Comparison of ENCODE assay signal across 9 mouse cellular contexts in the genomic region with DNA sequence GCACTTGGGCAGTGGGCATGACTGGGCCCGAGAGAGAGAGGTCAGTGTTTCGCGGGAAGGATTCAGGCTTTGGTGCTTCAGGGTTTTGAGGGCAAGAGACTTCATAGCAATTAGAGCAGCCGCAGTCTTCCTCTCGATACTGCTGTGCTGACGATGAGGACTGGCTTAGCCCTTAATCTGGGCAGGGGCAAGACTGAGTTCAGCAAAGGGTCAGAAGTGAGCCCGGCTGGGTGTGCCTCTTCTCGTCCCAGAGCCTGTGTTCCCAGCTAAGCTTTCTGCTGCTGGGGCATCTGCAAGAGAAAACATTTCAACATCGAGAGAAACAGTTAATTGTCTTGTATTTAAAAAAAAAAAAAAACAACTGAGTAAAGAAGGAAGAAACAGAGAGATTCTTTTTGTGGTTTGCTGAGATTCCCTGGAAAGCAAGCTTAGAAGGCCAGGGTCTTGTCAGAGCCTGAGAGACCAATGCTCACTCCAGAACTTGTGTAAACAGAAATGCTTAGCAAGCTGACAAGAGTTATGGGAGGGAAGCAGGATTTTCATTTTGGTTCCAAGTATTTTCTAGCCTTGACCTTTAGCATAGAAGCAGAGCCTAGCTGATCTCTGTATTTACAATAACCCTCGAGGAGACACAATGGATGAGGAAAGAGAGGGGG.
DNase-seq lines count a peak whose midpoint lies in the region; ATAC-seq and TF ChIP-seq lines count a peak whose summit lies in the region.
"Had no signal": no experiment of that assay in that cellular context is flagged by ENCODE, and none has a peak within 500 bp of the region (broad histone marks: within the 10 kb centered on the region; RNA-seq: fewer than 3 reads in every experiment).

No protein-coding gene starts in this region.

- no peaks in the 10 kb centered on the region; the same call in 1 of the 2 replicates for H3K36me3 ChIP-seq in heart, adult 2 months (ENCODE audit: control insufficient read depth, insufficient read depth, low read length)
- H3K36me3 ChIP-seq in liver, adult 2 months (ENCODE audit: control insufficient read depth, insufficient read depth, low read length), result no peaks in the 10 kb centered on the region
- no peaks in the 10 kb centered on the region for H3K36me3 ChIP-seq in liver, embryonic 11.5 days (ENCODE audit: control insufficient read depth, insufficient read depth, low read length)
- no peaks in the 10 kb centered on the region for H3K36me3 ChIP-seq in embryonic facial prominence, embryonic 15.5 days
- H3K36me3 ChIP-seq in neural tube, embryonic 15.5 days, result no peaks in the 10 kb centered on the region
- H3K36me3 ChIP-seq: hindbrain, embryonic 15.5 days had no signal

- no peaks in the 10 kb centered on the region for H3K9me3 ChIP-seq in liver, embryonic 11.5 days (ENCODE audit: control insufficient read depth, low read length)
- H3K9me3 ChIP-seq in embryonic facial prominence, embryonic 15.5 days (replicated peaks), result no peaks in the 10 kb centered on the region
- H3K9me3 ChIP-seq in neural tube, embryonic 15.5 days (replicated peaks), result no peaks in the 10 kb centered on the region; the same call in 1 of the 2 replicates
- H3K9me3 ChIP-seq: hindbrain, embryonic 15.5 days had no signal

- H3K27ac ChIP-seq in heart, adult 2 months, result peak overlapping the region; percentile 54
- H3K27ac ChIP-seq in liver, adult 2 months (replicated peaks; ENCODE audit: insufficient read depth, low read depth, low read length), result 0 out of 2 replicates have a peak overlapping the region, but pooled peaks have one; percentile 7
- H3K27ac ChIP-seq in liver, embryonic 11.5 days (ENCODE audit: low read depth, low read length), result no peak overlapping the region
- H3K27ac ChIP-seq in embryonic facial prominence, embryonic 15.5 days (replicated peaks), result peak overlapping the region; percentile 69
- H3K27ac ChIP-seq in neural tube, embryonic 15.5 days (replicated peaks), result 0 out of 2 replicates have a peak overlapping the region, but pooled peaks have one; percentile 1
- no peak overlapping the region for H3K27ac ChIP-seq in cerebellum, adult 2 months (ENCODE audit: insufficient read depth, low read length)
- H3K27ac ChIP-seq: hindbrain, embryonic 15.5 days had no signal

- no peak for TF ChIP-seq CTCF in heart, adult 2 months (IDR thresholded peaks at IDR 0.05)
- TF ChIP-seq CTCF in liver, adult 2 months (IDR thresholded peaks at IDR 0.05; ENCODE audit: low read depth, low read length), result no peak
- TF ChIP-seq CTCF in cerebellum, adult 2 months (IDR thresholded peaks at IDR 0.05; ENCODE audit: borderline replicate concordance, insufficient read depth, low read depth, low read length), result no peak

- no peak for ATAC-seq in liver, embryonic 11.5 days (replicated peaks; ENCODE audit: low FRiP score)
- ATAC-seq in embryonic facial prominence, embryonic 15.5 days (ENCODE audit: insufficient number of reproducible peaks, low FRiP score, low TSS enrichment, low read depth), result no peak
- no peak for ATAC-seq in neural tube, embryonic 15.5 days (ENCODE audit: low FRiP score)

- H3K4me1 ChIP-seq in heart, adult 2 months (ENCODE audit: control insufficient read depth, insufficient read depth, low read length), result peaks cover 9% of the 10 kb centered on the region
- peaks cover 2% of the 10 kb centered on the region; the same call in 1 of the 2 replicates for H3K4me1 ChIP-seq in liver, adult 2 months (ENCODE audit: control insufficient read depth, insufficient read depth, low read length)
- H3K4me1 ChIP-seq in liver, embryonic 11.5 days (replicated peaks; ENCODE audit: control insufficient read depth, insufficient read depth, low read length), result peaks cover 2% of the 10 kb centered on the region; the same call in 1 of the 2 replicates
- H3K4me1 ChIP-seq in embryonic facial prominence, embryonic 15.5 days, result peaks cover 19% of the 10 kb centered on the region
- H3K4me1 ChIP-seq in neural tube, embryonic 15.5 days, result peaks cover 6% of the 10 kb centered on the region; the same call in 1 of the 2 replicates
- no peaks in the 10 kb centered on the region for H3K4me1 ChIP-seq in cerebellum, adult 2 months (ENCODE audit: control insufficient read depth, insufficient read depth, low read length)

- no peaks in the 10 kb centered on the region for H3K27me3 ChIP-seq in heart, adult 2 months (ENCODE audit: control insufficient read depth, insufficient read depth, low read length)
- no peaks in the 10 kb centered on the region for H3K27me3 ChIP-seq in liver, adult 2 months (ENCODE audit: control insufficient read depth, insufficient read depth, low read length)
- H3K27me3 ChIP-seq in liver, embryonic 11.5 days (replicated peaks; ENCODE audit: control insufficient read depth, insufficient read depth, low read length), result no peaks in the 10 kb centered on the region
- H3K27me3 ChIP-seq in embryonic facial prominence, embryonic 15.5 days, result no peaks in the 10 kb centered on the region
- no peaks in the 10 kb centered on the region for H3K27me3 ChIP-seq in neural tube, embryonic 15.5 days (replicated peaks)
- no peaks in the 10 kb centered on the region for H3K27me3 ChIP-seq in cerebellum, adult 2 months (ENCODE audit: control insufficient read depth, insufficient read depth, low read length)
- H3K27me3 ChIP-seq: hindbrain, embryonic 15.5 days had no signal

- H3K4me3 ChIP-seq in heart, adult 2 months, result no peak overlapping the region
- H3K4me3 ChIP-seq in liver, adult 2 months (ENCODE audit: insufficient read depth, low read depth, low read length), result no peak overlapping the region
- H3K4me3 ChIP-seq in liver, embryonic 11.5 days (ENCODE audit: low read depth, low read length), result no peak overlapping the region
- H3K4me3 ChIP-seq in embryonic facial prominence, embryonic 15.5 days (replicated peaks), result no peak overlapping the region
- no peak overlapping the region for H3K4me3 ChIP-seq in neural tube, embryonic 15.5 days (replicated peaks)
- H3K4me3 ChIP-seq in cerebellum, adult 2 months (replicated peaks; ENCODE audit: insufficient read depth, low read depth, low read length), result no peak overlapping the region
- H3K4me3 ChIP-seq: hindbrain, embryonic 15.5 days had no signal

- H3K79me2 ChIP-seq in heart, adult 2 months (replicated peaks; ENCODE audit: control insufficient read depth, insufficient read depth, low read length), result no peaks in the 10 kb centered on the region
- H3K79me2 ChIP-seq in liver, adult 2 months (ENCODE audit: control insufficient read depth, insufficient read depth, low read length), result no peaks in the 10 kb centered on the region

- 50% methylated on average over 10 of the region's 10 CpGs for WGBS in heart, adult 2 months
- WGBS in liver, adult 2 months, result 57% methylated on average over 10 of the region's 10 CpGs
- WGBS in liver, embryonic 11.5 days, result 55% methylated on average over 10 of the region's 10 CpGs
- 30% methylated on average over 10 of the region's 10 CpGs for WGBS in embryonic facial prominence, embryonic 15.5 days
- WGBS in neural tube, embryonic 15.5 days, result 46% methylated on average over 10 of the region's 10 CpGs
- WGBS in cerebellum, adult 2 months, result 72% methylated on average over 10 of the region's 10 CpGs

- DNase-seq in heart, adult 2 months, result no peak
- no peak for DNase-seq in heart, postnatal 10 days
- peak; percentile 43 for DNase-seq in liver, adult 2 months (ENCODE audit: extremely low read depth, low read depth, low spot score)
- no peak for DNase-seq in liver, embryonic 11.5 days (ENCODE audit: low spot score)
- DNase-seq in right cerebral cortex, postnatal 14 days, result no peak
- no peak for DNase-seq in cerebellum, adult 2 months

- TF ChIP-seq POLR2A in heart, adult 2 months (IDR thresholded peaks at IDR 0.05; ENCODE audit: insufficient read depth, low read depth, low read length), result no peak
- TF ChIP-seq POLR2A in liver, adult 2 months (IDR thresholded peaks at IDR 0.05; ENCODE audit: extremely low read depth, insufficient read depth, low read length), result no peak
- TF ChIP-seq POLR2A in cerebellum, adult 2 months (IDR thresholded peaks at IDR 0.05; ENCODE audit: borderline replicate concordance, insufficient read depth, low read length), result no peak

- TF ChIP-seq EP300 in heart, adult 2 months (IDR thresholded peaks at IDR 0.05; ENCODE audit: insufficient read depth, low read depth, low read length), result no peak

- H3K4me2 ChIP-seq in liver, embryonic 11.5 days, result no peak overlapping the region
- H3K4me2 ChIP-seq in embryonic facial prominence, embryonic 15.5 days (replicated peaks), result no peak overlapping the region
- H3K4me2 ChIP-seq in neural tube, embryonic 15.5 days, result no peak overlapping the region
- H3K4me2 ChIP-seq: hindbrain, embryonic 15.5 days had no signal

- H3K9ac ChIP-seq in heart, adult 2 months (ENCODE audit: low read depth, low read length), result no peak overlapping the region
- H3K9ac ChIP-seq in liver, adult 2 months (ENCODE audit: low read depth, low read length), result no peak overlapping the region
- no peak overlapping the region for H3K9ac ChIP-seq in liver, embryonic 11.5 days (ENCODE audit: low read depth, low read length)
- no peak overlapping the region for H3K9ac ChIP-seq in embryonic facial prominence, embryonic 15.5 days
- no peak overlapping the region for H3K9ac ChIP-seq in neural tube, embryonic 15.5 days (replicated peaks)
- H3K9ac ChIP-seq: hindbrain, embryonic 15.5 days had no signal

- intact Hi-C loops in heart, adult 2 months (cut with DNase I), result no loop called here
- intact Hi-C loops in heart, postnatal 10 days (cut with DNase I), result no loop called here

Comparison
In these comparisons a context has a peak if more than half of its experiments do, and no peak if none do; other contexts are left out.
1. H3K27ac ChIP-seq: peak in heart, adult 2 months (single experiment), liver, adult 2 months (single experiment), embryonic facial prominence, embryonic 15.5 days (single experiment) and neural tube, embryonic 15.5 days (single experiment); none in liver, embryonic 11.5 days (single experiment) and cerebellum, adult 2 months (single experiment).